Mouse (Mus musculus) erythroblast, embryonic 14.5 days (primary cell): Measurements from ENCODE around the gene Btbd9. TPM values are rescaled to one million over a fixed set of nuclear protein-coding genes. Genes with fewer than 3 reads are reported as not detected.
A peak's percentile ranks its signal among the peaks of the same experiment; 100 is the strongest.

Experiments used
- H3K27me3 ChIP-seq: 2 replicates; pipeline ENCODE4 v1.6.1; 2012; ENCODE audit warnings: inconsistent platforms; ENCODE audit not compliant: control insufficient read depth
- H3K36me3 ChIP-seq: 2 replicates; pipeline ENCODE4 v1.6.1; 2012; ENCODE audit warnings: mild to moderate bottlenecking, inconsistent platforms; ENCODE audit not compliant: control insufficient read depth
- H3K4me1 ChIP-seq: 2 replicates; pipeline ENCODE4 v1.6.1; 2012; ENCODE audit warnings: inconsistent platforms; ENCODE audit not compliant: control insufficient read depth
- H3K4me3 ChIP-seq: replicated peaks from 2 replicates; pipeline ENCODE3; 2012; ENCODE audit warnings: moderate library complexity, mild to moderate bottlenecking, inconsistent platforms
- H3K9me3 ChIP-seq: 2 replicates; pipeline ENCODE4 v1.6.1; 2012; ENCODE audit warnings: low read length, inconsistent platforms, mixed read lengths; ENCODE audit not compliant: control insufficient read depth
- GATA1 ChIP-seq: IDR thresholded peaks from 2 replicates; pipeline ENCODE4 v1.6.1; 2012; ENCODE audit warnings: low read length, inconsistent platforms, mixed read lengths
- TAL1 ChIP-seq: IDR thresholded peaks from 3 replicates; pipeline ENCODE4 v1.6.1; 2012; ENCODE audit warnings: low read length, inconsistent platforms, mixed read lengths
- polyA plus RNA-seq: library from polyadenylated mRNA; stranded (reverse); fragments of >175 nt; gene quantifications from 2 replicates; pipeline ENCODE4 v1.2.3, GENCODE M21; 2012

The Btbd9 gene
- polyA plus RNA-seq, 1 experiment: 0.26 TPM

DNA sequence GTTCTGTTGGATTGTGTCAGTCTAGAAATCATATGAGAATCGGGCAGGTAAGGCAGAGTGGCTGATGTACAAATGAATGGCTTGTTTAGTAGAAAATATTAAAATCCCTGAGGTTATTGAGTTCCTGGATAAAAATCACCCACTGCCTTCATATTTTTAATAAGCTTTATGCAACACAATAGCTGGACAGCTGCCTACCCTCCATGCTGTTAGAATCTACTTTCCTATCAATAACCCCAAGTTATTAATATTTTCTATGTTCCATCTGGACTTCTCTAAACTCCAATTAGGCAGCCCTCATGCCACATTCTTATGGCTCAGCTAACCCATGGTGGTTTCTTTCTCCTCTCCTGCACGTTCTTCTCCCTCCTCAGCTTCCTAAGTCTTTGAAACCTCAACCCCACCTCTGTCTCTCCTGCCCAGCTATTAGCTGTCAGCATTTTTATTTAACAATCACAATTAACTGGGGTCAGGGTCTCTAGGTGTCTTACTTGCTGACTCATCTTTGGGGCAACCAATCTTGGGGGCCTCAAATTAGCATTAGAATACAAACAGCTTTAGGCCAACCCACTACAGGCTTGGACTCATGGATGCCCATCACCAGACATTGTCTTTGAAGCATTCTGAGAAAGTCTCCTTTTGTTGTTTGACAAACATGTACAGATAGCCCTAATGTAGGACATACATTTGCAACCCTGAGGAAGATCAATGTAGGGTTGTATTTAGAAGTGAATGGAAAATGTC is 7.1 kb upstream of the Btbd9 start:
- Histone ChIP-seq H3K36me3 (no peaks in the 10 kb centered on the region), H3K27me3 (no peaks in the 10 kb centered on the region), H3K4me3 (no peak overlapping the region), H3K4me1 (no peaks in the 10 kb centered on the region), H3K9me3 (no peaks in the 10 kb centered on the region)
- TF ChIP-seq TAL1 (no peak), GATA1 (no peak)

DNA sequence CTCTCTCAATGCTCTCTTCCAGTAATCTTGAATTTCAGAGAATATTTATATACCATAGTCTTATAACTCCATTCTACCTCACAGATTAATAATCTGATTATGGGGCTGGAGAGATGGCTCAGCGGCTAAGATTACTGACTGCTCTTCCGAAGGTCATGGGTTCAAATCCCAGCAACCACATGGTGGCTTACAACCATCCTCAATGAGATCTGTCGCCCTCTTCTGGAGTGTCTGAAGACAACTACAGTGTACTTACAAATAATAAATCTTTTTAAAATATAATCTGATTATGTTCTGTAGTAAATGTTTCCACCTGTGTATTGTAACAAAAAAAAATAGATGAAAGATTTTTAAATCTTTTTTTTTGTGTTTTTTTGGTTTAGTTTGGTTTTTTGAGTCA is 6.0 kb upstream of the Btbd9 start:
- Histone ChIP-seq H3K4me1 (no peaks in the 10 kb centered on the region; the same call in 1 of the 2 replicates), H3K4me3 (no peak overlapping the region), H3K36me3 (no peaks in the 10 kb centered on the region), H3K9me3 (no peaks in the 10 kb centered on the region), H3K27me3 (no peaks in the 10 kb centered on the region)
- no peak for TF ChIP-seq GATA1
- TF ChIP-seq TAL1: no peak

GRCm38 (mm10) chr17:30581201-30581600 is 4.9 kb upstream of the Btbd9 start:
- Histone ChIP-seq H3K9me3 (no peaks in the 10 kb centered on the region), H3K4me3 (no peak overlapping the region), H3K27me3 (no peaks in the 10 kb centered on the region), H3K36me3 (no peaks in the 10 kb centered on the region), H3K4me1 (peaks cover 11% of the 10 kb centered on the region)
- TF ChIP-seq TAL1 (no peak), GATA1 (no peak)

GRCm38 (mm10) chr17:30580781-30581180 is 4.5 kb upstream of the Btbd9 start:
- Histone ChIP-seq H3K36me3 (no peaks in the 10 kb centered on the region), H3K9me3 (no peaks in the 10 kb centered on the region)
- TF ChIP-seq TAL1: no peak
- TF ChIP-seq GATA1: no peak

DNA sequence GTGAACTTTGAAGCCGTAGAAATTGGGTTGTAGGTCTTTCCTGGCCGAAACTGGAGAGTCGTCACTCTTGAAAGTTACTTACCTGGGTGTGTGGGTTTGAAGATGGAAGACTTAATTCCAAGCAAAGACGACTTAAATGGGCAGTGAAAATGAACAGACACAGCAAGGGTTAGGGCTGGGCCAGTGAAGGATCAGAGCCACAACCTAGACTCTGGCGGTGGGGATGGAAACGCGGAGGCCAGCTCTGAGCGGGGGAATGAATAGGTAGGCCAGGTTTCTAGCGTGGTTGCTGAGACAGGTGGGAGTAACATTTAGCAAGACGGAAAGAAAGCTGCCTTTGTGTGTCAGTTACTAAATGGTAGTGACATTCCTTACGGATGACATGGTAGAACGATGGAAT is 658 bp upstream of the Btbd9 start:
- peaks cover 20% of the 10 kb centered on the region for H3K4me1 ChIP-seq
- no peaks in the 10 kb centered on the region for H3K36me3 ChIP-seq
- peaks cover 2% of the 10 kb centered on the region; the same call in 1 of the 2 replicates for H3K27me3 ChIP-seq
- no peaks in the 10 kb centered on the region for H3K9me3 ChIP-seq
- peak overlapping the region; percentile 65 for H3K4me3 ChIP-seq
- TF ChIP-seq TAL1 (no peak), GATA1 (no peak)

More at GRCm38 (mm10) chr17:30580781-30581180, 4.5 kb upstream of the Btbd9 start:
- no peaks in the 10 kb centered on the region for H3K27me3 ChIP-seq
- H3K4me1 ChIP-seq: peaks cover 14% of the 10 kb centered on the region
- no peak overlapping the region for H3K4me3 ChIP-seq

DNA sequence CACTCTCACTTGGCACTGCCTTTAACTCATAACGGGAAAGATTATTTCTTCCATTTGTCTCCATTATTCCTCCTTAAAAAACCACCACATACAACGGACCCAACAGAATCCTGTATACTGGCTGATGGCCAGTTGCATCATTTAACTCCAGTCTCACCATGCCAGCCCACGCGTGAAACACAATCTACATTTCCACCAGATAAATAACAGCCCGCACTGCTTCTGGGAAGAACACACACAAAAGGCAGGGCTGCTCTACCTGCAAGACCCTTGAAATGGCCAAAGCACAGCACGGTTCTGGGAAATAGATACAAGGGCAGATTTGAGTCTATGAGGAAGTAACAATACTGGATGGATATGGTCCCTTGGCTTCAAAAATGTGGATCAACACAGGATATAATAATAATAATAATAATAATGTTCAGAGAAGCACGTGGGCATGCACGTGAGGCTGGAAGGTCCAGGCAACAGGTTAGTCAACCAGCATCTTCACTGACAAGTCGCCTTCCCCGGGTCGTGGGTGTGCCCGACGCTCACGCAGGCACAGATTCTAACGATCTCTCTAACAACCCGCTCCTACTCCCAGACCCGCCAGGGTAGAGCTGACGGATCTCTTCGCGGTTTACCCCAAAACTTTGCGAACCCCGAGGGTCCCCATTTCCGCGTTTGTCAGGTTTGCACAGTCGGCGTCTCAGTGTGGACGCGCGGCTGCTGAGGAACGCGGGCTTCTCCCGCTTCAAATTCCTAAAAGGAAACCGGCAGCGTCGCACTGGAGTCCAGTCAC is 975 bp downstream of the Btbd9 start:
- H3K36me3 ChIP-seq: no peaks in the 10 kb centered on the region
- TF ChIP-seq TAL1: no peak
- TF ChIP-seq GATA1: no peak
- peaks cover 20% of the 10 kb centered on the region for H3K4me1 ChIP-seq
- H3K27me3 ChIP-seq: peaks cover 2% of the 10 kb centered on the region; the same call in 1 of the 2 replicates
- H3K9me3 ChIP-seq: no peaks in the 10 kb centered on the region
- H3K4me3 ChIP-seq: peak overlapping the region; percentile 65

- peaks cover 2% of the 10 kb centered on the region; the same call in 1 of the 2 replicates for H3K27me3 ChIP-seq
- H3K4me1 ChIP-seq: peaks cover 20% of the 10 kb centered on the region
- no peak for TF ChIP-seq TAL1
- TF ChIP-seq GATA1: no peak
- H3K9me3 ChIP-seq: no peaks in the 10 kb centered on the region
- H3K4me3 ChIP-seq: no peak overlapping the region
- H3K36me3 ChIP-seq: no peaks in the 10 kb centered on the region
Measured at GRCm38 (mm10) chr17:30574783-30575075, 1.6 kb downstream of the Btbd9 start.

DNA sequence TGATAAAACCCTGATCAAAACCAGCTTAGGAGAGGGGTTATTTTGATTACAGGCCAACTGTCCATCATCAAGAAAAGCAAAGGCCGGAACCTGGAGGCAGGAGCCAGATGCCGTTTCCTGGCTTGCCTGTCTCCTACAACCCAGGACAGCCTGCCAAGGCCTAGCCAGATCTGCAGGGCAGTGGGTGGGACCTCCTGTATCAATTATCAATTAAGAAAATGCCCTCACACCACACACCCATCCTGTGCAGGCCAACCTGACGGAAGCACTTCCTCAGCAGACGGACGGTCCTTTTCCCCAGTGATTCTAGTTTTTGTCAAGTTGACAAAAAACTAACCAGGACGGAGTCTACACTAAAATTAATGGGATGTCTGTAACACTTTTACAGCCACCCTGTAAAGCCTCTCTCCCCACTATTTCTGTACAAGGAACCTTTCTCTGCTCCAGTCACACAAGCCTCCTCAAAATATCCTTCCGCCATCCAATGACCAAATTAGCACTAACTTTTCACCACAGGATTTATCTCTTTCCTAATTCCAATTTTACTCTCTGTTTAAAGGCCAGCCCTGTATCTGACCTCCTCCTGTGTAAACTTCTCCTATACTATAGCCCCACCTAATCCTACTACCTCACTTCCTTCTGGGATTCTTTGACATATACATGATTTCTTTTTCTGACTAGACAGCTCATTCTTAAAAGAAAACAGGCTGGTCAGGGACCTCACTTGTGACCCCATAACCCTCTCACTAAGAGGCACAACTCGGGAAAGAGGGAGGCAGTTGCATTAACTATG is 2.1 kb downstream of the Btbd9 start:
- Histone ChIP-seq H3K4me1 (peaks cover 20% of the 10 kb centered on the region), H3K27me3 (peaks cover 2% of the 10 kb centered on the region; the same call in 1 of the 2 replicates), H3K36me3 (no peaks in the 10 kb centered on the region), H3K9me3 (no peaks in the 10 kb centered on the region), H3K4me3 (no peak overlapping the region)
- TF ChIP-seq TAL1: no peak
- TF ChIP-seq GATA1: no peak

- Histone ChIP-seq H3K4me3 (no peak overlapping the region), H3K36me3 (no peaks in the 10 kb centered on the region), H3K9me3 (no peaks in the 10 kb centered on the region), H3K27me3 (peaks cover 2% of the 10 kb centered on the region; the same call in 1 of the 2 replicates), H3K4me1 (peaks cover 7% of the 10 kb centered on the region)
- no peak for TF ChIP-seq TAL1
- no peak for TF ChIP-seq GATA1
Measured at GRCm38 (mm10) chr17:30570971-30571370, 5.3 kb downstream of the Btbd9 start.
